Mouse (Mus musculus): ENCODE measurements around the gene Mucl3. TPM values are rescaled to one million over a fixed set of nuclear protein-coding genes. Genes with fewer than 3 reads are reported as not detected.

The Mucl3 gene
- total and polyA plus RNA-seq, 3 experiments: not detected

DNA sequence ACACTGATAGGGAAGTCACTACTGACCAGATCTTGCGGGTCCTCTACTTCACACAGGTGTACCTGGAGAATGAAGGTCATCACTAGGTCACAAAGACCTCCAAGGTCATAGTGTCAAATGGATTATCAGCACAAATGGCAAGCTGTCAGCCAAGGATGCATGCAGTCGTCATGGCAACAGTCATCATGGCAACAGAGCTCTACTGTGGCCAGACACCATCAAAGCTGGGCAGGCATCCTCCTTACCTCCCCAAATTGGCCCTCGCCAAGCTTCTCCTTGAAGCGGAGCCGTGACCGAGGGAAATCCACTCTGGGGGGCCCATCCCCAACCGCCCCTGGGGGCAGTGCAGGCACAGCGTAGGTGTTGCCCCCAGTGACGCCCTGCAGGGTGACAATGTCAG, 41.6 kb upstream of the Mucl3 start:
- DNase-seq: no peak
- TF ChIP-seq POLR2A (IDR thresholded peaks at IDR 0.05; ENCODE audit: insufficient read depth, low read depth, low read length) (no peak), CTCF (IDR thresholded peaks at IDR 0.05) (no peak), EP300 (IDR thresholded peaks at IDR 0.05; ENCODE audit: insufficient read depth, low read depth, low read length) (no peak)
- H3K4me3 ChIP-seq: no peak overlapping the region
- no peaks in the 10 kb centered on the region for H3K79me2 ChIP-seq (replicated peaks; ENCODE audit: control insufficient read depth, insufficient read depth, low read length)
- H3K27ac ChIP-seq: no peak overlapping the region
- H3K27me3 ChIP-seq (ENCODE audit: control insufficient read depth, insufficient read depth, low read length): no peaks in the 10 kb centered on the region
- H3K4me1 ChIP-seq (ENCODE audit: control insufficient read depth, insufficient read depth, low read length): no peaks in the 10 kb centered on the region
- 68% methylated on average over 9 of the region's 9 CpGs for WGBS
- H3K9ac ChIP-seq (ENCODE audit: low read depth, low read length): no peak overlapping the region
- intact Hi-C loops (cut with DNase I): no loop called here
- no peaks in the 10 kb centered on the region for H3K36me3 ChIP-seq (ENCODE audit: control insufficient read depth, insufficient read depth, low read length)

GRCm38 (mm10) chr17:35681986-35682385, 38.5 kb upstream of the Mucl3 start:
- peak in 1 of 2 experiments; percentile 14 for DNase-seq
- no peak overlapping the region for H3K27ac ChIP-seq
- H3K9ac ChIP-seq (ENCODE audit: low read depth, low read length): no peak overlapping the region
- no peaks in the 10 kb centered on the region for H3K36me3 ChIP-seq (ENCODE audit: control insufficient read depth, insufficient read depth, low read length)
- WGBS: 70% methylated on average over 13 of the region's 13 CpGs
- H3K4me3 ChIP-seq: no peak overlapping the region
- H3K4me1 ChIP-seq (ENCODE audit: control insufficient read depth, insufficient read depth, low read length): no peaks in the 10 kb centered on the region
- H3K27me3 ChIP-seq (ENCODE audit: control insufficient read depth, insufficient read depth, low read length): no peaks in the 10 kb centered on the region
- TF ChIP-seq EP300 (IDR thresholded peaks at IDR 0.05; ENCODE audit: insufficient read depth, low read depth, low read length): no peak
- TF ChIP-seq POLR2A (IDR thresholded peaks at IDR 0.05; ENCODE audit: insufficient read depth, low read depth, low read length): no peak
- TF ChIP-seq CTCF (IDR thresholded peaks at IDR 0.05): no peak
- intact Hi-C loops (cut with DNase I): no loop called here
- no peaks in the 10 kb centered on the region for H3K79me2 ChIP-seq (replicated peaks; ENCODE audit: control insufficient read depth, insufficient read depth, low read length)

DNA sequence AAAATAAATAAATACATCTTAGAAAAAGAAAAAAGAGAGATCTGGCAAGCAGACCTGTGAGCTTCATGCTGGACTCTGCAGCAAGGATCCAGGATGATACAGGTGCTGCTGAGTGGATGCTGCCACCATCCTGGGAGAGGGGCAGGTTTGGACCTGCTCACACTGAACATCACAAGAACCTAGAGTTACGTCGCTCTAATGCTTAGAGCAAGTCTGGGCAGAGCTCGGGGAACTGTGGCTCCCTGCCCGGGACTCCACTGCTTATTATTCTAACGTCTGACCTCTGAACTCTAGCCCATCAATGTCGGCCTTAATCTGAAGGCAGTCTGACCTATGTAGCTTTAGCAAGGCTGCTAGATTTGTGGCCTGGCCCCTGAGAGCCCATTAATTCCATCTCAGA, 37.1 kb upstream of the Mucl3 start:
- H3K27me3 ChIP-seq (ENCODE audit: control insufficient read depth, insufficient read depth, low read length): no peaks in the 10 kb centered on the region
- no peak overlapping the region for H3K4me3 ChIP-seq
- H3K79me2 ChIP-seq (replicated peaks; ENCODE audit: control insufficient read depth, insufficient read depth, low read length): no peaks in the 10 kb centered on the region
- 44% methylated on average over 6 of the region's 6 CpGs for WGBS
- H3K27ac ChIP-seq: no peak overlapping the region
- DNase-seq: no peak
- intact Hi-C loops (cut with DNase I): no loop called here
- TF ChIP-seq CTCF (IDR thresholded peaks at IDR 0.05): no peak
- TF ChIP-seq EP300 (IDR thresholded peaks at IDR 0.05; ENCODE audit: insufficient read depth, low read depth, low read length): no peak
- no peak for TF ChIP-seq POLR2A (IDR thresholded peaks at IDR 0.05; ENCODE audit: insufficient read depth, low read depth, low read length)
- H3K9ac ChIP-seq (ENCODE audit: low read depth, low read length): no peak overlapping the region
- H3K36me3 ChIP-seq (ENCODE audit: control insufficient read depth, insufficient read depth, low read length): no peaks in the 10 kb centered on the region
- no peaks in the 10 kb centered on the region for H3K4me1 ChIP-seq (ENCODE audit: control insufficient read depth, insufficient read depth, low read length)

DNA sequence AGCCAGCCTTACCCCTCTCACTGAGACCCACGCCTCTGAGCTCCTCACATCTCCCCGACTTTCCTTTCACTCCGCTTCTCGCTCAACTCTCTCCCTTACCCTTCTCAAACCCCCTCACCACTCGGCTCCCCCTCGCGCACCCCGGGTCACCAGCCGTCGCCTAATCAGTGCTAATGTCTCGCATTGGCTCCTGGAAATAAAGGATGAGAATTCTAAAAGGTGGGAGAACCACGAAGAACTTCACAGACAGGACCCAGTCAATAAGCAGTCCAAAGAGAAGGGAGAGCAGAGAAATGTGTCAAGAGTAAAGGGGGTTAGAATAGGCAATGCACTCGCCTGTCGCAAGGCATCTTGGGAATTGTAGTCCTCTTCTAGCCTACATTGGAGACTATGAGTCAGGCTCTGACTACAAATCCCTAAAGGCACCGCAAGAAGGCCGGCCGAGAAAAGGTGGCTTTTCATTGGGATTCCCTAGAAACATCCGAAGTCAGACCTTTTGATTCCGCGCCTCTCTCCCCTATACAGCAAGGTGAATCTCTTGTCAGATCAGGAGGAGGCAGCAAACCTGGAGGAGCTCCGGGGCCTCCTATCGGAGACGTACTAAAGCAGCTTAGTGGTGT, 30.0 kb upstream of the Mucl3 start, which contains the start of gene Gtf2h4:
TSS of gene Gtf2h4 (minus strand) at position 324 of the 620 bp plus-strand sequence.
- peak; percentile 76 for TF ChIP-seq POLR2A (IDR thresholded peaks at IDR 0.05; ENCODE audit: insufficient read depth, low read depth, low read length)
- peak; percentile 57; the same call in 1 of the 2 replicates for TF ChIP-seq EP300 (IDR thresholded peaks at IDR 0.05; ENCODE audit: insufficient read depth, low read depth, low read length)
- no peak; the same call in 1 of the 2 replicates for TF ChIP-seq CTCF (IDR thresholded peaks at IDR 0.05)
- no peaks in the 10 kb centered on the region for H3K79me2 ChIP-seq (replicated peaks; ENCODE audit: control insufficient read depth, insufficient read depth, low read length)
- H3K36me3 ChIP-seq (ENCODE audit: control insufficient read depth, insufficient read depth, low read length): no peaks in the 10 kb centered on the region
- H3K27ac ChIP-seq: peak within 1 kb of the TSS; percentile 75
- DNase-seq: peak; percentile 76 to 88
- peak within 1 kb of the TSS; percentile 79 for H3K4me3 ChIP-seq
- 3% methylated on average over 23 of the region's 23 CpGs for WGBS
- intact Hi-C loops (cut with DNase I): no loop called here
- H3K9ac ChIP-seq (ENCODE audit: low read depth, low read length): peak within 1 kb of the TSS; percentile 98
- no peaks in the 10 kb centered on the region for H3K27me3 ChIP-seq (ENCODE audit: control insufficient read depth, insufficient read depth, low read length)
- H3K4me1 ChIP-seq (ENCODE audit: control insufficient read depth, insufficient read depth, low read length): peaks cover 1% of the 10 kb centered on the region; the same call in 1 of the 2 replicates

DNA sequence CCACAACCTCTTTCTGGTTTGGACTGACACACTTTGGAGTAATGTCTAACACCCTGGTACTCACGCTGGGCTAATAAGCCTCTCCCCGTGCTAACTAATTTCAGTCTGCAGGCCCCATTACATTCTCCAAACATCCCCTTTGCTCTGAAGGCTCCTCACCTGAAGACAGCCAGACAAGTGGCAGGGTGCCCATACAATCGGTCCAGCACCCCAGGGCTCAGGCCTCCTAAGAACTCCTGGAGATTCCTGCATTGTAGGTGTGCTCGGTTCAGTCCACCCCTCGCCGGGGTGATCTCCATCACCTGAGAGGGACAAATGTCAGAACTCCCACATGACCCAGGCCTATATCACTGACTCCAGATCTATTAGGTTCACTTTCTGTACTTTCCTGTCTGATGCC, 29.0 kb upstream of the Mucl3 start:
- Histone ChIP-seq H3K4me1 (ENCODE audit: control insufficient read depth, insufficient read depth, low read length) (peaks cover 1% of the 10 kb centered on the region; the same call in 1 of the 2 replicates), H3K79me2 (replicated peaks; ENCODE audit: control insufficient read depth, insufficient read depth, low read length) (no peaks in the 10 kb centered on the region), H3K27ac (no peak overlapping the region), H3K4me3 (no peak overlapping the region), H3K36me3 (ENCODE audit: control insufficient read depth, insufficient read depth, low read length) (no peaks in the 10 kb centered on the region), H3K27me3 (ENCODE audit: control insufficient read depth, insufficient read depth, low read length) (no peaks in the 10 kb centered on the region), H3K9ac (ENCODE audit: low read depth, low read length) (no peak overlapping the region)
- 92% methylated on average over 6 of the region's 6 CpGs for WGBS
- TF ChIP-seq POLR2A (IDR thresholded peaks at IDR 0.05; ENCODE audit: insufficient read depth, low read depth, low read length) (no peak), CTCF (IDR thresholded peaks at IDR 0.05) (no peak)
- DNase-seq: no peak
- intact Hi-C loops (cut with DNase I): no loop called here

DNA sequence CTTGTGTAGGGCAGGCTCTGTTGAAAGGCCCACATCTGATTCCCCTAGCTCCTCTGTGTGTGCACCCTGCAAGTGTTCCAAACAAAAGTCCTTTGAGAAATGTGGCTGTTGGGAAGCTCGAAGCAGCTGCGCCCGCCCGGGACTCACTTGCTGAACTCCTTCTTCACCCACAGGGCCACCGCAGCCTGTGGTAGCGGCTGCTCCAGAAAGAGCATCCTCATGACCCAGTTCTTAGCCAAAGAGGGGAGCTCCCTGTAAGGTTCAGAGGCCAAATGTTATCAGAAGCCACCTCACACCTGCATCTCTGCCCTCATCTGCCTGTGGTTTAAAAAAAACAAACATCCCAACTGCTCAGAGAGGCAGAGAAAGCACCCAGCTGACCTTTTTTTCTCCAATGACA, 28.4 kb upstream of the Mucl3 start:
- Histone ChIP-seq H3K79me2 (replicated peaks; ENCODE audit: control insufficient read depth, insufficient read depth, low read length) (no peaks in the 10 kb centered on the region), H3K36me3 (ENCODE audit: control insufficient read depth, insufficient read depth, low read length) (no peaks in the 10 kb centered on the region), H3K27me3 (ENCODE audit: control insufficient read depth, insufficient read depth, low read length) (no peaks in the 10 kb centered on the region), H3K27ac (no peak overlapping the region), H3K9ac (ENCODE audit: low read depth, low read length) (no peak overlapping the region), H3K4me1 (ENCODE audit: control insufficient read depth, insufficient read depth, low read length) (peaks cover 1% of the 10 kb centered on the region; the same call in 1 of the 2 replicates), H3K4me3 (no peak overlapping the region)
- TF ChIP-seq POLR2A (IDR thresholded peaks at IDR 0.05; ENCODE audit: insufficient read depth, low read depth, low read length) (no peak), EP300 (IDR thresholded peaks at IDR 0.05; ENCODE audit: insufficient read depth, low read depth, low read length) (no peak), CTCF (IDR thresholded peaks at IDR 0.05) (no peak)
- intact Hi-C loops (cut with DNase I): no loop called here
- WGBS: 90% methylated on average over 6 of the region's 6 CpGs
- no peak for DNase-seq
